Mouse (Mus musculus) midbrain, embryonic 10.5 days (tissue): ENCODE results near the gene Slc5a5. TPM values are rescaled to one million over a fixed set of nuclear protein-coding genes. Genes with fewer than 3 reads are reported as not detected.

Experiments
- DNase-seq: peaks from one replicate; pipeline ENCODE4 v3.0.0-alpha.2; 2017; ENCODE audit warnings: low spot score
- H3K27ac ChIP-seq: fragments of 300-500 bp; sonication (generic); replicated peaks from 2 replicates; pipeline ENCODE4 v1.5.1; 2016; ENCODE audit warnings: mild to moderate bottlenecking
- H3K27me3 ChIP-seq: fragments of 300-500 bp; sonication (generic); 2 replicates; pipeline ENCODE4 v1.6.1; 2016; ENCODE audit warnings: low read depth, mild to moderate bottlenecking; ENCODE audit not compliant: poor library complexity, severe bottlenecking
- H3K36me3 ChIP-seq: fragments of 300-500 bp; sonication (generic); 2 replicates; pipeline ENCODE4 v1.6.1; 2016; ENCODE audit warnings: mild to moderate bottlenecking, moderate library complexity
- H3K4me1 ChIP-seq: fragments of 300-500 bp; sonication (generic); 2 replicates; pipeline ENCODE4 v1.6.1; 2016
- H3K4me3 ChIP-seq: fragments of 300-500 bp; sonication (generic); 2 replicates; pipeline ENCODE4 v1.5.1; 2016; ENCODE audit warnings: mild to moderate bottlenecking, moderate library complexity
- H3K9me3 ChIP-seq: fragments of 300-500 bp; sonication (generic); replicated peaks from 2 replicates; pipeline ENCODE4 v1.6.1; 2016; ENCODE audit warnings: mild to moderate bottlenecking
- WGBS: fragments of 180-500 bp; shearing (Covaris S2); methylation state at CpG from one replicate; pipeline ENCODE4 v1.1.7; 2016; 5-methylcytosine and 5-hydroxymethylcytosine counted together
- polyA plus RNA-seq: library from polyadenylated mRNA; unstranded; fragments of >200 nt; fragmentation: Nextera tagmentation; extraction: Ambion mirVana; gene quantifications from 2 replicates; pipeline ENCODE4 v1.2.1, GENCODE M21; 2016

The Slc5a5 gene
- 0.42 and 0.63 TPM in 2 replicates for polyA plus RNA-seq

GRCm38 (mm10) chr8:70892022-70892895 lies at the start of gene Slc5a5:
Slc5a5 (minus strand) TSS chr8:70892757.
- peak; percentile 57 for DNase-seq

GRCm38 (mm10) chr8:70941478-70941877 lies 48.9 kb upstream of the Slc5a5 start:
- no peaks in the 10 kb centered on the region for H3K27me3 ChIP-seq
- no peaks in the 10 kb centered on the region for H3K9me3 ChIP-seq
- no peak overlapping the region for H3K4me3 ChIP-seq
- H3K36me3 ChIP-seq = no peaks in the 10 kb centered on the region
- H3K27ac ChIP-seq = no peak overlapping the region
- DNase-seq = no peak
- H3K4me1 ChIP-seq = no peaks in the 10 kb centered on the region
- WGBS = 68% methylated on average over 2 of the region's 2 CpGs

More at GRCm38 (mm10) chr8:70892022-70892895, at the start of gene Slc5a5:
- Histone ChIP-seq H3K4me1 (peaks cover 43% of the 10 kb centered on the region), H3K27me3 (peaks cover 73% of the 10 kb centered on the region), H3K36me3 (peaks cover 35% of the 10 kb centered on the region), H3K9me3 (no peaks in the 10 kb centered on the region), H3K27ac (0 out of 2 replicates have a peak within 1 kb of the TSS, but pooled peaks have one; percentile 33), H3K4me3 (peak within 1 kb of the TSS; percentile 46)
- 2% methylated on average over 80 of the region's 80 CpGs for WGBS

DNA sequence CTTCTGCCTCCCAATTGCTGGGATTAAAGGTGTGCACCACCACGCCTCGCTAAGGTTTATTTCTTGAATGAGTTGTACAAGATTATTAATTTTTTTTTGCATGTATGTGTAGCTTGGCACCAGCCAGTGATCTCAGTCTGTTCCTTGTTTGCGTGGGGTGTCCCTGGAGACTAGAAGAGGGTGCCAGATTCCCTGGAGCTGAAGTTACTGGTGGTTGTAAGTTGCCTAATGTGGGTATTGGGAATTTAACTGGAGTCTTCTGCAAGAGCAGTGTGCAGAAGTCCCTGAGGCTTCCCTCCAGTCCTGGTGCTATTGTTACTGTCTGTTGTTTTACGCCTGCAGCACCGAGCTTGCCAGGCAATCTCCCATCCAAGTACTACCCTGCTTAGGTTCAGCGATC lies 44.6 kb upstream of the Slc5a5 start:
- H3K4me1 ChIP-seq = no peaks in the 10 kb centered on the region
- no peak for DNase-seq
- H3K27ac ChIP-seq = no peak overlapping the region
- no peak overlapping the region for H3K4me3 ChIP-seq
- H3K9me3 ChIP-seq = no peaks in the 10 kb centered on the region
- H3K27me3 ChIP-seq = no peaks in the 10 kb centered on the region
- peaks cover 8% of the 10 kb centered on the region; the same call in 1 of the 2 replicates for H3K36me3 ChIP-seq
- WGBS = 87% methylated on average over 6 of the region's 6 CpGs

- Histone ChIP-seq H3K27ac (no peak overlapping the region), H3K9me3 (no peaks in the 10 kb centered on the region), H3K4me1 (no peaks in the 10 kb centered on the region), H3K27me3 (no peaks in the 10 kb centered on the region), H3K36me3 (peaks cover 11% of the 10 kb centered on the region; the same call in 1 of the 2 replicates), H3K4me3 (no peak overlapping the region)
- no peak for DNase-seq
- WGBS = 72% methylated on average over 7 of the region's 7 CpGs
Observed at GRCm38 (mm10) chr8:70934786-70935185, 42.2 kb upstream of the Slc5a5 start.

- DNase-seq = no peak
- peaks cover 11% of the 10 kb centered on the region; the same call in 1 of the 2 replicates for H3K36me3 ChIP-seq
- no peaks in the 10 kb centered on the region for H3K4me1 ChIP-seq
- no peaks in the 10 kb centered on the region for H3K27me3 ChIP-seq
- H3K27ac ChIP-seq = no peak overlapping the region
- 92% methylated on average over 4 of the region's 4 CpGs for WGBS
- no peaks in the 10 kb centered on the region for H3K9me3 ChIP-seq
- H3K4me3 ChIP-seq = no peak overlapping the region
Observed at GRCm38 (mm10) chr8:70933036-70933435, 40.5 kb upstream of the Slc5a5 start.

- WGBS = 93% methylated on average over 11 of the region's 11 CpGs
- DNase-seq = no peak
- H3K9me3 ChIP-seq = no peaks in the 10 kb centered on the region
- no peaks in the 10 kb centered on the region for H3K4me1 ChIP-seq
- no peak overlapping the region for H3K4me3 ChIP-seq
- H3K36me3 ChIP-seq = peaks cover 11% of the 10 kb centered on the region; the same call in 1 of the 2 replicates
- H3K27me3 ChIP-seq = no peaks in the 10 kb centered on the region
- H3K27ac ChIP-seq = no peak overlapping the region
Observed at GRCm38 (mm10) chr8:70931731-70932130, 39.2 kb upstream of the Slc5a5 start.

GRCm38 (mm10) chr8:70928778-70929322 lies 36.3 kb upstream of the Slc5a5 start:
- no peaks in the 10 kb centered on the region for H3K4me1 ChIP-seq
- WGBS = 86% methylated on average over 5 of the region's 5 CpGs
- no peaks in the 10 kb centered on the region for H3K9me3 ChIP-seq
- no peak overlapping the region for H3K27ac ChIP-seq
- no peak for DNase-seq
- no peaks in the 10 kb centered on the region for H3K27me3 ChIP-seq
- H3K36me3 ChIP-seq = peaks cover 11% of the 10 kb centered on the region; the same call in 1 of the 2 replicates
- no peak overlapping the region for H3K4me3 ChIP-seq

DNA sequence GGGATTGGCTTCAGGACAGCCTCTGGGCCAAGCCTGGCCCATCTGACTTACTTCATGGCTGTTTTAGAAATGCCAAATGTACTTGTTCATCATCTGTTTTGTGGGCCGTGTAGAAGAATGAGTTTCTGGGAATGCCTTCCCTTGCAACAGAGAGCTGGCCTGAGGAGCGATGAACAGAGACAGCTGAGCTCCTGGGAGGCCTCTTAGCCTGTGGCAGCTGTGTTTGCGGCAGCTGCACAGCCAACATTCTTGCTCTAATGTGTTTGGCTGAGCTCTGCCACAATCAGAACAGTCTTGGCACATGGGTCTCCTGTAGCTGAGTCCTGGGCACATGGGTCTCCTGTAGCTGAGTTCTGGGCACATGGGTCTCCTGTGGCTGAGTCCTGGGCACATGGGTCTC lies 35.5 kb upstream of the Slc5a5 start:
- Histone ChIP-seq H3K27ac (no peak overlapping the region), H3K9me3 (no peaks in the 10 kb centered on the region), H3K4me3 (no peak overlapping the region), H3K36me3 (peaks cover 11% of the 10 kb centered on the region; the same call in 1 of the 2 replicates), H3K4me1 (no peaks in the 10 kb centered on the region), H3K27me3 (no peaks in the 10 kb centered on the region)
- no peak for DNase-seq
- 93% methylated on average over 3 of the region's 3 CpGs for whole genome bisulfite sequencing

- no peak overlapping the region for H3K4me3 ChIP-seq
- H3K27ac ChIP-seq = no peak overlapping the region
- 93% methylated on average over 5 of the region's 5 CpGs for WGBS
- H3K4me1 ChIP-seq = no peaks in the 10 kb centered on the region
- no peaks in the 10 kb centered on the region for H3K27me3 ChIP-seq
- peaks cover 5% of the 10 kb centered on the region for H3K36me3 ChIP-seq
- no peaks in the 10 kb centered on the region for H3K9me3 ChIP-seq
- no peak for DNase-seq
Observed at GRCm38 (mm10) chr8:70926396-70926795, 33.8 kb upstream of the Slc5a5 start.

DNA sequence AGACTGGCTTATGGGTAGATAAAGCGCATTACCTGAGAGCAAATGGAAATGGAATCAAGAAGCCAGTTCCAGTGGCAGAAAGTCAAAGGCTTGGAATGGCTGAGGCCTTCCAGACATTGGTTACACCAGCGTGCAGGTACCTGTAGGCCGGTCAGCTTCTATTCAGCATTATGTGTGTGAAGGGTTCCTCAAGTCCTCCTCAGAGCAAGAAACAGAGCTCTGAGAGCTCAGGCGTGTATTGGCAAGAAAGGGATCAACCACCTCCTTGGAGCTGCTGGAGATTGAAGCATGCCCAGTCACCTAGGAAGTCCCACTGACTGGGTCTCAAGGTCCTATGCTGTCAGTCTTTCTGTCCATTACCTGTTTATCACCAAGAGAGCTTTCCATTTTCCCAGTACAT lies 33.2 kb upstream of the Slc5a5 start:
- DNase-seq = no peak
- H3K27me3 ChIP-seq = no peaks in the 10 kb centered on the region
- H3K4me3 ChIP-seq = no peak overlapping the region
- peaks cover 11% of the 10 kb centered on the region for H3K36me3 ChIP-seq
- no peaks in the 10 kb centered on the region for H3K4me1 ChIP-seq
- H3K27ac ChIP-seq = no peak overlapping the region
- H3K9me3 ChIP-seq = no peaks in the 10 kb centered on the region
- 89% methylated on average over 4 of the region's 4 CpGs for WGBS

- H3K27me3 ChIP-seq = no peaks in the 10 kb centered on the region
- H3K4me1 ChIP-seq = no peaks in the 10 kb centered on the region
- WGBS = 88% methylated on average over 4 of the region's 4 CpGs
- no peak overlapping the region for H3K4me3 ChIP-seq
- H3K9me3 ChIP-seq = no peaks in the 10 kb centered on the region
- DNase-seq = no peak
- H3K36me3 ChIP-seq = peaks cover 22% of the 10 kb centered on the region
- H3K27ac ChIP-seq = no peak overlapping the region
Observed at GRCm38 (mm10) chr8:70924151-70924550, 31.6 kb upstream of the Slc5a5 start.

- no peak for DNase-seq
- H3K4me3 ChIP-seq = no peak overlapping the region
- no peaks in the 10 kb centered on the region for H3K27me3 ChIP-seq
- WGBS = 94% methylated on average over 9 of the region's 9 CpGs
- H3K9me3 ChIP-seq = no peaks in the 10 kb centered on the region
- no peak overlapping the region for H3K27ac ChIP-seq
- H3K4me1 ChIP-seq = no peaks in the 10 kb centered on the region
- H3K36me3 ChIP-seq = peaks cover 60% of the 10 kb centered on the region
Observed at GRCm38 (mm10) chr8:70920049-70920922, 27.7 kb upstream of the Slc5a5 start.
